Mouse (Mus musculus): ENCODE measurements around the gene Cfap97. TPM values are rescaled to one million over a fixed set of nuclear protein-coding genes. Genes with fewer than 3 reads are reported as not detected.

Cfap97 gene
- total and polyA plus RNA-seq, 3 experiments: 8.5 to 9.3 TPM; not detected in 1

DNA sequence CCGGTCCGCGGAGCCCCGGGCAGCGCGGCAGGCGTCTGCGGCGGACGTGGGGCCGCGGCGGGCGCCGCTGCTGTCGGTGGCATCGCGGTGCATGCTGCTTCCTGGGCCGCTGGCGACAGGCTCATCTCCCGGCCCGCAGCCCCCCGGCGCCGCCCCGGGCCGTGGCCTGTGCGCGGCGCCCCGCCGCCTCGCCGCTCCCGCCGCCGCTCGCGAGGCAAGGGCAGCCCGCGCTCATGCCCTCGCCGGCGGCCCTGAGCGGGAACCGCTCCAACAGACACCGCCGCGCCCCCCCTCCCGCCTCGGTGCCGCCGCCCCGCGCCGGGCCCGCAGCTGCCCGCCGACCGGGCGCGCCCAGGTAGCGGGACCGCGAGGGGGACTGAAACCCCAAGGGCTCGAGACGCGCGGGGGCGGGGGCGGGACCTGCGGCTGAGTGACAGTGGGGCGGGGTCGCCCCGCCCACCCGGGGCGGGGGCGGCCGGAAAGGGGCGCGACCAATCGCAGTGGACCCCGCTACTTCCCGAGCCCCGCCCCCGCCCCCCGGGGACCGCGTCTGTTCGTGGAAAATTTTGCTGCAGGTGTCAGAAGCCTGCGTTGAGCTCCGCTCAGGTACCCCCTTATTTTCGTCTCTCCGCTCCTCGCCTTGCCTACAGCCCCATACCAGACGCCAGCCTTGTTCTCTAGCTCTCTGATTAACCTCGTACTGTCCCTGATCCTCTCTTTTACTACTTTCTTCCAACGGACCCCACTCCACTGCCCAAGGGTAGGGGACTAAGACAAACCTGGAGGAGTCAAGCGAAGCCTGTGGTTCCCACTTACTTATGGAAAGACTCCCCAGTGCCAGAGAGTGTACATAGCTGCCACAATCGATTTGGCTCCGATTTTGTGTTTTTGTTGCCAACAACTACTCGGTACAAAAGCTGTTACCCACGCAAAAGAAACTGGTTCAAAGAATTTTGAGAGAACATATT lies 777 bp downstream of the Cfap97 start, which contains the start of gene Snx25:
Snx25 (minus strand) TSS at position 96 of the 968 bp plus-strand sequence.
- peaks cover 4 to 12% of the 10 kb centered on the region in 2 experiments for H3K4me1 ChIP-seq (ENCODE audit: control insufficient read depth in 1 of 2, insufficient read depth in 2 of 2, low read length in 2 of 2)
- peak within 1 kb of the TSS; percentile 79 to 98 for H3K4me3 ChIP-seq (ENCODE audit: control insufficient read depth in 1 of 2, insufficient read depth in 1 of 2, low read depth in 2 of 2, low read length in 2 of 2)
- TF ChIP-seq HCFC1 (IDR thresholded peaks at IDR 0.05; ENCODE audit: low read depth, low read length): 0 out of 2 replicates have a peak, but pooled peaks have one; percentile 5
- TF ChIP-seq CTCF (IDR thresholded peaks at IDR 0.05 in 2 of 3, conservative IDR thresholded peaks at IDR 0.05 in 1 of 3; ENCODE audit: control insufficient read depth in 1 of 3, insufficient read depth in 1 of 3, low read depth in 2 of 3, low read length in 3 of 3, poor library complexity in 1 of 3, severe bottlenecking in 1 of 3): 0 out of 6 replicates have a peak, but pooled peaks of 1 of the 3 experiments have one; percentile 0
- peak; percentile 25; the same call in 1 of the 2 replicates for TF ChIP-seq TCF12 (IDR thresholded peaks at IDR 0.05; ENCODE audit: low read depth, low read length)
- peak; percentile 34 to 67; a peak in 3 of 4 replicates for TF ChIP-seq POLR2A (IDR thresholded peaks at IDR 0.05; ENCODE audit: control insufficient read depth in 1 of 2, insufficient read depth in 1 of 2, low read depth in 1 of 2, low read length in 2 of 2, poor library complexity in 1 of 2)
- peak; percentile 15; the same call in 1 of the 2 replicates for TF ChIP-seq MXI1 (IDR thresholded peaks at IDR 0.05; ENCODE audit: low read depth, low read length)
- no peak for TF ChIP-seq MEF2A (IDR thresholded peaks at IDR 0.05; ENCODE audit: extremely low read depth, insufficient replicate concordance, low read depth, low read length, poor library complexity, severe bottlenecking)
- TF ChIP-seq ETS1 (IDR thresholded peaks at IDR 0.05; ENCODE audit: low read depth, low read length): peak; percentile 23; the same call in 1 of the 2 replicates
- TF ChIP-seq MYB (IDR thresholded peaks at IDR 0.05; ENCODE audit: low read depth, low read length): no peak
- TF ChIP-seq SIN3A (IDR thresholded peaks at IDR 0.05; ENCODE audit: low read length): peak; percentile 50
- H3K9ac ChIP-seq (ENCODE audit: control insufficient read depth, low read depth, low read length, poor library complexity, severe bottlenecking): peak within 1 kb of the TSS; percentile 80
- no peak within 1 kb of the TSS; the same call in 1 of the 2 replicates for H3K27ac ChIP-seq (ENCODE audit: control insufficient read depth, low read depth, low read length)
- peaks cover 0 to 14% of the 10 kb centered on the region in 2 experiments; a peak in 2 of 4 replicates for H3K36me3 ChIP-seq (ENCODE audit: control insufficient read depth in 1 of 2, insufficient read depth in 2 of 2, low read length in 2 of 2)
- DNase-seq (ENCODE audit: low read depth, low spot score): peak; percentile 90
- peaks cover 25% of the 10 kb centered on the region for H3K79me2 ChIP-seq (ENCODE audit: control insufficient read depth, insufficient read depth, low read length, poor library complexity)
- H3K9me3 ChIP-seq (replicated peaks; ENCODE audit: insufficient read depth, low read length): no peaks in the 10 kb centered on the region
- no peaks in the 10 kb centered on the region for H3K27me3 ChIP-seq (ENCODE audit: control insufficient read depth in 1 of 2, insufficient read depth in 2 of 2, low read length in 2 of 2)

GRCm38 (mm10) chr8:46153042-46153441 lies 1.5 kb downstream of the Cfap97 start:
- Histone ChIP-seq H3K4me3 (ENCODE audit: control insufficient read depth in 1 of 2, insufficient read depth in 1 of 2, low read depth in 2 of 2, low read length in 2 of 2) (peak overlapping the region; percentile 68 to 98), H3K4me1 (ENCODE audit: control insufficient read depth in 1 of 2, insufficient read depth in 2 of 2, low read length in 2 of 2) (peaks cover 4 to 12% of the 10 kb centered on the region in 2 experiments), H3K27ac (ENCODE audit: control insufficient read depth, low read depth, low read length) (no peak overlapping the region), H3K36me3 (ENCODE audit: control insufficient read depth in 1 of 2, insufficient read depth in 2 of 2, low read length in 2 of 2) (peaks cover 0 to 14% of the 10 kb centered on the region in 2 experiments; a peak in 2 of 4 replicates), H3K9me3 (replicated peaks; ENCODE audit: insufficient read depth, low read length) (no peaks in the 10 kb centered on the region), H3K9ac (ENCODE audit: control insufficient read depth, low read depth, low read length, poor library complexity, severe bottlenecking) (peak overlapping the region; percentile 73), H3K79me2 (ENCODE audit: control insufficient read depth, insufficient read depth, low read length, poor library complexity) (peaks cover 22% of the 10 kb centered on the region), H3K27me3 (ENCODE audit: control insufficient read depth in 1 of 2, insufficient read depth in 2 of 2, low read length in 2 of 2) (no peaks in the 10 kb centered on the region)
- no peak for TF ChIP-seq MYC (IDR thresholded peaks at IDR 0.05; ENCODE audit: low read depth, low read length)
- no peak for TF ChIP-seq POLR2AphosphoS2 (IDR thresholded peaks at IDR 0.05; ENCODE audit: low read length)
- TF ChIP-seq E2F4 (IDR thresholded peaks at IDR 0.05; ENCODE audit: borderline replicate concordance, low read depth, low read length): no peak
- no peak for TF ChIP-seq UBTF (IDR thresholded peaks at IDR 0.05; ENCODE audit: borderline replicate concordance, insufficient read depth, low read depth, low read length)
- peak; percentile 91 for TF ChIP-seq ZNF384 (IDR thresholded peaks at IDR 0.05; ENCODE audit: low read depth, low read length)
- no peak for DNase-seq (ENCODE audit: low read depth, low spot score)

Data from MEL (cell line).